Mouse (Mus musculus): ENCODE data around the gene Klk1b4. TPM values are rescaled to one million over a fixed set of nuclear protein-coding genes. Genes with fewer than 3 reads are reported as not detected.
"Not testable (repeated sequence)": the region's sequence is repeated elsewhere in the genome, so short reads cannot be mapped to it uniquely, and the experiment has no call there.

Klk1b4 gene
- polyA plus RNA-seq, 1 experiment: not detected

DNA sequence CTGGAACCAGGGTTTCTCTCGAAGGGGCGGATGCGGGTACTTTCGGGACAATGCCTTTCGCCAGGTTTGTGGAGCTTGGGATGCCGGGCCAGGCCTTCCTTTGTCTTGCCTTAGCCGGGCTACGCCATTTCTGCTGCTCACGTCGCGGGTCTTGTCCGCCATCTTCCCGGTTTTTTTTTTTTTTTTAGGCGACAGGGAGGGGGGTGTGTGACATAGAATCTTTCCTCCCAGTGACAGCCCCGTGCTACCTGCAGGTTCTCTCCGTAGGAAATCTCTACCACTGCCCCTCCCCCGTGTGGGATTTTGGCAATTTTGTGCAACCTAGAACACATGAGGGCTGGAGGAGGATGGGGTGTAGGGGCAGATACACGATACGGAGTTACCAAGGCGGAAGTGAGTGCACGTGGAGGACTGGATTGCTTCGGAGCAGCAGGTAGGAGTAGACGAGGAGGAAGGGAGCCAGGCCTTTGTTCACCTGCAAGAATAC lies 39.8 kb downstream of the Klk1b4 start:
- H3K4me3 ChIP-seq (replicated peaks; ENCODE audit: insufficient read depth, low read depth, low read length): peak overlapping the region; percentile 97
- no peak for TF ChIP-seq POLR2A (IDR thresholded peaks at IDR 0.05; ENCODE audit: borderline replicate concordance, insufficient read depth, low read length)
- TF ChIP-seq CTCF (IDR thresholded peaks at IDR 0.05; ENCODE audit: borderline replicate concordance, insufficient read depth, low read depth, low read length): no peak
- no peak for DNase-seq
- 0 out of 2 replicates have a peak, but pooled peaks cover 2% of the 10 kb centered on the region for H3K4me1 ChIP-seq (ENCODE audit: control insufficient read depth, insufficient read depth, low read length)
- peak overlapping the region; percentile 71 for H3K27ac ChIP-seq (ENCODE audit: insufficient read depth, low read length)
- no peaks in the 10 kb centered on the region for H3K27me3 ChIP-seq (ENCODE audit: control insufficient read depth, insufficient read depth, low read length)
- 0% methylated on average over 23 of the region's 23 CpGs for WGBS

- 0 out of 2 replicates have a peak, but pooled peaks cover 2% of the 10 kb centered on the region for H3K4me1 ChIP-seq (ENCODE audit: control insufficient read depth, insufficient read depth, low read length)
- TF ChIP-seq POLR2A (IDR thresholded peaks at IDR 0.05; ENCODE audit: borderline replicate concordance, insufficient read depth, low read length) (no peak), CTCF (IDR thresholded peaks at IDR 0.05; ENCODE audit: borderline replicate concordance, insufficient read depth, low read depth, low read length) (no peak)
- 93% methylated on average over 2 of the region's 2 CpGs for WGBS
- no peaks in the 10 kb centered on the region for H3K27me3 ChIP-seq (ENCODE audit: control insufficient read depth, insufficient read depth, low read length)
- DNase-seq: no peak
- no peak overlapping the region for H3K4me3 ChIP-seq (replicated peaks; ENCODE audit: insufficient read depth, low read depth, low read length)
- no peak overlapping the region for H3K27ac ChIP-seq (ENCODE audit: insufficient read depth, low read length)
Measured at GRCm38 (mm10) chr7:44247971-44248370, 40.7 kb downstream of the Klk1b4 start.

DNA sequence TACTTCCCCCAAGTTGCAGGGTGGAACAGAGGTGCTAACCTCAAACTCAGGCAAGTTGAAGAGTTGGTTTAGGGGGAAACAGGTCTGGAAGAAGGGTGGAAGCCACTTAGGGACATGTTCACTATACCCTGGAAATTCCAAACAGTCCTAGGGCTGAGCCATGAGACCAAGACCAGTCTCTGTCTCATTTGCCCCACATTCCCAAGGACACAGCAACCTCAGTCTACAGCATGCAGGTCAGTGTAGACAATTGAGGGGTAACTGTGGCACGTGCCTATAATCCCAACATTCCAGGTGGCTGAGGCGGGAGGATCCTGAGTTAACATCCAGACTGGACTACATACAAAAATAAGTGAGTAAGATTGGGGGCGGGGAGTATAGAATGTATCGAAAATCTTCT lies 42.0 kb downstream of the Klk1b4 start:
- DNase-seq: no peak
- H3K4me3 ChIP-seq (replicated peaks; ENCODE audit: insufficient read depth, low read depth, low read length): no peak overlapping the region
- TF ChIP-seq POLR2A (IDR thresholded peaks at IDR 0.05; ENCODE audit: borderline replicate concordance, insufficient read depth, low read length) (no peak), CTCF (IDR thresholded peaks at IDR 0.05; ENCODE audit: borderline replicate concordance, insufficient read depth, low read depth, low read length) (no peak)
- 0 out of 2 replicates have a peak, but pooled peaks cover 2% of the 10 kb centered on the region for H3K4me1 ChIP-seq (ENCODE audit: control insufficient read depth, insufficient read depth, low read length)
- H3K27me3 ChIP-seq (ENCODE audit: control insufficient read depth, insufficient read depth, low read length): no peaks in the 10 kb centered on the region
- WGBS: 95% methylated on average over 4 of the region's 4 CpGs
- no peak overlapping the region for H3K27ac ChIP-seq (ENCODE audit: insufficient read depth, low read length)

GRCm38 (mm10) chr7:44250732-44251275 lies 43.6 kb downstream of the Klk1b4 start:
- not testable (repeated sequence) for DNase-seq; H3K4me1 ChIP-seq (ENCODE audit: control insufficient read depth, insufficient read depth, low read length); H3K27me3 ChIP-seq (ENCODE audit: control insufficient read depth, insufficient read depth, low read length); H3K27ac ChIP-seq (ENCODE audit: insufficient read depth, low read length); H3K4me3 ChIP-seq (replicated peaks; ENCODE audit: insufficient read depth, low read depth, low read length)
- whole genome bisulfite sequencing: 75% methylated on average over 17 of the region's 17 CpGs

DNA sequence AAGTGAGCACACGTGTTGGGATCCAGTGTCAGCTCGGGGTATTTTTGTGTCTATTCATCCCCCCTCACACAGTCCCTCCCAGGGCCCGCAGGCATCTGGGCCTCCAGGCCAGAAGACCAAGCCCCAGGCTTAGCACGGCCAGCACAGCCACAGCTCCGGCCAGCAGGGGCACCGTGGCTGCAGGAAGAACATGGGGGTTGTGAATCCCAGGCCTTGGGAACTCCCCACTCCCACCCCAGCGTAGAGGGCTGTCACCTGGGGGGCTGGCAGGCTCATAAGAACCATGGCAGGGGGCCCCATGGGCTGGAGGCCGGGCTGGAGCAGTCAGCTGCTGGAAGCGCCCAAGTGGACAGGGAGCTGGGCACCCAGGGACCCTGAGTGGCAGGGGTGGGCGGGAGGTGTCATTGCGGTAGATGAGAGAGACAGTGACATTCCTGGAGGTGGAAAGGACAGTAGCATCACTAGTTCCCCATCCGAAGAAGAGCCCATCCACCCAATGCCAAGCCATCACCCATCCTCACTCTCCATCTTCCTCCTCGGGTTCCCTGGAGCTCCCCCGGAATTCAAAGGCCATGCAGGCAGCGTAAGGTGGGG lies 45.9 kb downstream of the Klk1b4 start:
- TF ChIP-seq CTCF (IDR thresholded peaks at IDR 0.05; ENCODE audit: borderline replicate concordance, insufficient read depth, low read depth, low read length) (no peak), POLR2A (IDR thresholded peaks at IDR 0.05; ENCODE audit: borderline replicate concordance, insufficient read depth, low read length) (no peak)
- 51% methylated on average over 15 of the region's 15 CpGs for WGBS
- no peaks in the 10 kb centered on the region for H3K4me1 ChIP-seq (ENCODE audit: control insufficient read depth, insufficient read depth, low read length)
- no peak overlapping the region for H3K4me3 ChIP-seq (replicated peaks; ENCODE audit: insufficient read depth, low read depth, low read length)
- no peaks in the 10 kb centered on the region for H3K27me3 ChIP-seq (ENCODE audit: control insufficient read depth, insufficient read depth, low read length)
- no peak for DNase-seq
- H3K27ac ChIP-seq (ENCODE audit: insufficient read depth, low read length): no peak overlapping the region

- Histone ChIP-seq H3K4me3 (replicated peaks; ENCODE audit: insufficient read depth, low read depth, low read length) (no peak overlapping the region), H3K27me3 (ENCODE audit: control insufficient read depth, insufficient read depth, low read length) (no peaks in the 10 kb centered on the region), H3K27ac (ENCODE audit: insufficient read depth, low read length) (no peak overlapping the region), H3K4me1 (ENCODE audit: control insufficient read depth, insufficient read depth, low read length) (no peaks in the 10 kb centered on the region)
- TF ChIP-seq POLR2A (IDR thresholded peaks at IDR 0.05; ENCODE audit: borderline replicate concordance, insufficient read depth, low read length) (no peak), CTCF (IDR thresholded peaks at IDR 0.05; ENCODE audit: borderline replicate concordance, insufficient read depth, low read depth, low read length) (no peak)
- DNase-seq: no peak
- WGBS: 57% methylated on average over 6 of the region's 6 CpGs
Measured at GRCm38 (mm10) chr7:44254930-44255329, 47.7 kb downstream of the Klk1b4 start.

DNA sequence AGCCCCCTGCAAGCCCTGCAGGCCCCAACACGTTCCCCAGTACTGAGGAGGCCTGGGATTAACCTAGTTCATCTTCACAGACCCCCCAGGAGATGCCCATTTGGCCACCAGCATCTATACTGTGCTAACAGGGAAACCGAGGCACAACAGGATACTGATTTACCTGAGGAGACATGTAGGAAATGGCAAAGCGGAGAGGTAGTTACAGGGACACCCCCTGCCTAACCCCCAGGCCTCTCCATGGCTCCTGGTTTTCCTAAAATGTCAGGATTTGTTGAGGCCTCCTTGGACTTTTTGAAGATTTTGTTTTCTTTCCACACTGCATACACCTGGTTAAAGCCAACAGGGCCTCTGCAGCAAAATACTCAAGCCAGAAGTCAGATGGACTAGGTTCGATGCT lies 50.0 kb downstream of the Klk1b4 start, which contains the start of gene Acp4:
TSS of gene Acp4 (minus strand) at position 101 of the 400 bp plus-strand sequence.
- H3K27me3 ChIP-seq (ENCODE audit: control insufficient read depth, insufficient read depth, low read length): no peaks in the 10 kb centered on the region
- H3K4me3 ChIP-seq (replicated peaks; ENCODE audit: insufficient read depth, low read depth, low read length): no peak within 1 kb of the TSS
- TF ChIP-seq CTCF (IDR thresholded peaks at IDR 0.05; ENCODE audit: borderline replicate concordance, insufficient read depth, low read depth, low read length) (no peak), POLR2A (IDR thresholded peaks at IDR 0.05; ENCODE audit: borderline replicate concordance, insufficient read depth, low read length) (no peak)
- DNase-seq: no peak
- no peaks in the 10 kb centered on the region for H3K4me1 ChIP-seq (ENCODE audit: control insufficient read depth, insufficient read depth, low read length)
- WGBS: 83% methylated on average over 4 of the region's 4 CpGs
- no peak within 1 kb of the TSS for H3K27ac ChIP-seq (ENCODE audit: insufficient read depth, low read length)

GRCm38 (mm10) chr7:44260410-44260809 lies 53.2 kb downstream of the Klk1b4 start:
- H3K27me3 ChIP-seq (ENCODE audit: control insufficient read depth, insufficient read depth, low read length): no peaks in the 10 kb centered on the region
- TF ChIP-seq POLR2A (IDR thresholded peaks at IDR 0.05; ENCODE audit: borderline replicate concordance, insufficient read depth, low read length): no peak
- no peak for TF ChIP-seq CTCF (IDR thresholded peaks at IDR 0.05; ENCODE audit: borderline replicate concordance, insufficient read depth, low read depth, low read length)
- no peak overlapping the region for H3K4me3 ChIP-seq (replicated peaks; ENCODE audit: insufficient read depth, low read depth, low read length)
- 77% methylated on average over 6 of the region's 6 CpGs for WGBS
- no peaks in the 10 kb centered on the region for H3K4me1 ChIP-seq (ENCODE audit: control insufficient read depth, insufficient read depth, low read length)
- no peak for DNase-seq
- H3K27ac ChIP-seq (ENCODE audit: insufficient read depth, low read length): no peak overlapping the region
